In the genomic region with DNA sequence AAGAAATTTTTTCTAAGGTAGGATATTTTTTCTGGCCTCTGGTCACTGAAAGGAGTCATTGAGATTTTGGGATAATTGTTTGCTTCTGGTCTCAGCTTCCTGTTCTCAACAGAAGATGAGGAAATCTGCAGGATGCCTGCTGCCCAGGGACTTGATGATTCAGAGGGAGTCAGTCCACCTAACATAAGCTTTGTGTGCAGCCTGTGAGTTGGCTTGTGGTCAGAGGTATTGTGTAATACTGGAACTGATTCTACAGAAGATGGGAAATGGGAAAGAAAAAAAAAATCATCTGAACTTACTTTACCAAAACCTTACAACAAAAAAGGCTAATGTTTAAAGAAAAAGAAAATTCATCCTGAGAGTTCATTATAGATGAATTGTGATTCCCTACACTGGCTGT, we compare ENCODE assay signal across 15 mouse cellular contexts. TPM values are rescaled to one million over a fixed set of nuclear protein-coding genes. Genes with fewer than 3 reads are reported as not detected.
DNase-seq lines count a peak whose midpoint lies in the region; ATAC-seq and TF ChIP-seq lines count a peak whose summit lies in the region.
"Had no signal": no experiment of that assay in that cellular context is flagged by ENCODE, and none has a peak within 500 bp of the region (broad histone marks: within the 10 kb centered on the region; RNA-seq: fewer than 3 reads in every experiment).

No protein-coding gene starts in this region.

- H3K9ac ChIP-seq in lung, postnatal 0 days (replicated peaks; ENCODE audit: low read depth), result no peak overlapping the region

- no peak overlapping the region for H3K4me3 ChIP-seq in lung, postnatal 0 days (ENCODE audit: low read depth, low read length)
- H3K4me3 ChIP-seq: hindbrain, embryonic 10.5 days; layer of hippocampus, adult 2 months had no signal

- no peaks in the 10 kb centered on the region for H3K4me1 ChIP-seq in lung, postnatal 0 days (ENCODE audit: insufficient read depth, low read depth, low read length)
- H3K4me1 ChIP-seq: hindbrain, embryonic 10.5 days had no signal

- no peaks in the 10 kb centered on the region for H3K27me3 ChIP-seq in lung, postnatal 0 days (replicated peaks; ENCODE audit: insufficient read depth, low read length)

- no peak for TF ChIP-seq CTCF in lung, postnatal 0 days (IDR thresholded peaks at IDR 0.05)

- ATAC-seq in lung, postnatal 0 days, result no peak

- H3K36me3 ChIP-seq in lung, postnatal 0 days (ENCODE audit: insufficient read depth, low read length), result no peaks in the 10 kb centered on the region
- H3K36me3 ChIP-seq: hindbrain, embryonic 10.5 days had no signal

- no peaks in the 10 kb centered on the region for H3K9me3 ChIP-seq in lung, postnatal 0 days (ENCODE audit: low read length)
- H3K9me3 ChIP-seq: hindbrain, embryonic 10.5 days had no signal

- no peak overlapping the region for H3K4me2 ChIP-seq in lung, postnatal 0 days (replicated peaks; ENCODE audit: low read depth, low read length)

- H3K27ac ChIP-seq in lung, postnatal 0 days (ENCODE audit: low read length), result no peak overlapping the region
- H3K27ac ChIP-seq: hindbrain, embryonic 10.5 days; layer of hippocampus, adult 2 months; macrophage had no signal

- peak; percentile 9 to 70 for DNase-seq in adrenal gland, adult (ENCODE audit: inconsistent age in 2 of 2, low spot score in 1 of 2)
- no peak for DNase-seq in adrenal gland, adult 18-20 months (ENCODE audit: low spot score in 2 of 2)
- peak; percentile 40 for DNase-seq in lung, postnatal 0 days (ENCODE audit: low spot score)
- no peak for DNase-seq in lung, postnatal 4 days
- DNase-seq in fibroblast of lung, adult 2 months (ENCODE audit: low read depth), result peak; percentile 94
- peak; percentile 63 for DNase-seq in skeletal muscle tissue, adult 2 months (ENCODE audit: low read depth, low spot score)
- DNase-seq in layer of hippocampus, adult 11-12 months (ENCODE audit: low spot score), result no peak
- no peak for DNase-seq in thymus, postnatal 4 days
- DNase-seq: cerebellum, postnatal 25 days; kidney, adult 11 months; thymus, postnatal 25 days had no signal

- no peak for TF ChIP-seq EP300 in lung, postnatal 0 days (IDR thresholded peaks at IDR 0.05)

RNA-seq across cellular contexts. Expression of gene Tm4sf1, which starts 49.2 kb away (rescaled TPM):
- total RNA-seq in adrenal gland, adult 18-20 months (2021), result 10 to 100 TPM; 51.2 to 97.8 TPM
- polyA plus RNA-seq in lung, postnatal 0 days (2015; fragmentation: Nextera tagmentation; extraction: Ambion mirVana), result 438 and 517 TPM in 2 replicates
- total RNA-seq: MEL had no signal
- polyA plus RNA-seq: macrophage had no signal

Comparison
In these comparisons a context has a peak if more than half of its experiments do, and no peak if none do; other contexts are left out.
1. DNase-seq: peak in adrenal gland, adult (2 of 2), lung, postnatal 0 days (single experiment), fibroblast of lung, adult 2 months (single experiment) and skeletal muscle tissue, adult 2 months (single experiment); none in adrenal gland, adult 18-20 months (0 of 2), lung, postnatal 4 days (0 of 2), layer of hippocampus, adult 11-12 months (single experiment) and thymus, postnatal 4 days (single experiment).